Mouse (Mus musculus) splenic B cell, adult 2 months (primary cell): ENCODE measurements around the gene Stx8.

Experiments used
- DNase-seq: peaks from one replicate; pipeline ENCODE4 v3.0.0-alpha.2; 2011; ENCODE audit warnings: low read depth, low spot score
- H3K27me3 ChIP-seq: 2 replicates; pipeline ENCODE4 v1.6.1; 2012; ENCODE audit warnings: mild to moderate bottlenecking, low read length, moderate library complexity, mixed read lengths; ENCODE audit not compliant: control insufficient read depth, poor library complexity, insufficient read depth, severe bottlenecking
- H3K36me3 ChIP-seq: 2 replicates; pipeline ENCODE4 v1.6.1; 2012; ENCODE audit warnings: mild to moderate bottlenecking, low read length, moderate library complexity, mixed read lengths; ENCODE audit not compliant: control insufficient read depth, poor library complexity, insufficient read depth, severe bottlenecking

Gene Stx8

DNA sequence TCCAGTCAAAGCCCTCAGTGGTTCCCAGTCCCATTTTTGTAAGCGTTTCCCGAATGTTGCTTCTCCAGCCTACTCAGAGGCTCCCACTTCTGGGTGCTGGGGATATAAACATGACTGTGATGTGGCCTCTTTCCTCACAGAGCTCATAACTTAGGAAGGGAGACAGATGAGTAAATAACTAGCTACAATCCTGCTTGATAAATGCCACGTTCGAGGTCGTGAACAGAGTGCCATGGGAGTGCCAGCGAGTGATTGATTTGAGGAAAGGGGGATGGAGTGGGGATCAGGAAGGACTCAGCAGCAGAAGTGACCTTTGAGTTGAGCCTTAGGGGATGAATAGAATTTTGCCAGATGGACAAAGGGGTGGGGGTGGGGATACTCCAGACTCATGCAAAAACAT, 41.7 kb downstream of the Stx8 start:
- Histone ChIP-seq H3K36me3 (peaks cover 4% of the 10 kb centered on the region; the same call in 1 of the 2 replicates), H3K27me3 (no peaks in the 10 kb centered on the region)
- DNase-seq, result no peak

DNA sequence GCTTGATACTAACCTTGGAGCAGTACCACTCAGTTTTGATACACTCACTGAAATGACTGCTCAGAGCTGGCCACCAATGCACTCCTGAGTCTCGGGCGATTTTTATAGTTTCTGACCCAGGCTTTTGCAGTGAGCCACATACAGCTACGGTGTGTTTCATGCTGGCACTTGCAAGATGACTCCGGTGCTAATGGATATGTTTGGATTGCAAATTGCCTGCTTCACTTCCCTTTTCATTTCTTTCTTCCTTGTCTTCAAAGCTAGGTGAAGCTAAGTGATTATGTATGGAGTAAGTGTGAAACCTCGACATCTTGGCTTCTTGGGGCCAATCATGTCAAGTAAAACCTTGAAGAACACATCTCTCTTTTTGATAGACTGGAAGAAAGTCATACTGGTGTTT, 43.4 kb downstream of the Stx8 start:
- DNase-seq, result no peak
- peaks cover 6% of the 10 kb centered on the region; the same call in 1 of the 2 replicates for H3K36me3 ChIP-seq
- H3K27me3 ChIP-seq, result no peaks in the 10 kb centered on the region

DNA sequence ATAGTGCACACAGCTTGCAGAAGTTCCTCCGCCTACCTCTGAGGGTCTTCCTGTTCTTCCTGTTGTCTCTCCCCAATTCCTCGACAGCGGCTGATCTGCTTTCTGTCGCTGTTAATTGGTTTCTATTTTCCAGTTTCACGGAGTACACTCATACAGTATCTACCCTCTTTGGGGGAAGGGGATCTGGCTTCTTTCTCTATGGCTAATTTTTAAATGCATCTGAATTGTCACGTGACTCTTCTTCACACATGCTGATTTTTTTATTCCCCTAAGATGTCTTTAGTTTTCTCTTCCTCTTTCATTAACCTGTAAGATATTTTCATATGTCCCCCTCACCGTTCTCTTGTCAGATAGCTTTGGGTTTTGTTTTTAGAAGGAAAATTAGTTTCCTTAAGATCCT, 46.2 kb downstream of the Stx8 start:
- no peaks in the 10 kb centered on the region for H3K27me3 ChIP-seq
- peak; percentile 29 for DNase-seq
- H3K36me3 ChIP-seq, result peaks cover 8% of the 10 kb centered on the region; the same call in 1 of the 2 replicates

DNA sequence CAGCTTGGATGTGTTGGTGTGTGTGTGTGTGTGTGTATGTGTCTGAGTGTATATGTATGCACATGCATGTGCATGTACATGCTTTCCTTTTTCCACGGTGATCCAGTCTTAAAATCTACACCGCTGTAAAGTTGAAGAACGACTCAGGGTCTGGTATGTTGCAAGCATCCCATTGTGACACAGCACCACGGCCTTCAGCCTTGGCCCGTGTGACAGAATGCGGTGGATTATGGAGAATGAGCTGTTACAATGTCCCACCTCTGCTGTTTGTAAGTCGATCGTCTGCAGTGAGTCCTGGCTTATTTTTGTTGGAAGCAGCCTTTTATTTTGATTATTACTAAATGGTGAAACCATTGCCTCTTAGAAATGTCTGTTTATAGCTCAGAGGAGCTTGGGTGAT, 52.2 kb downstream of the Stx8 start:
- no peaks in the 10 kb centered on the region for H3K27me3 ChIP-seq
- no peak for DNase-seq
- H3K36me3 ChIP-seq, result peaks cover 6% of the 10 kb centered on the region; the same call in 1 of the 2 replicates

DNA sequence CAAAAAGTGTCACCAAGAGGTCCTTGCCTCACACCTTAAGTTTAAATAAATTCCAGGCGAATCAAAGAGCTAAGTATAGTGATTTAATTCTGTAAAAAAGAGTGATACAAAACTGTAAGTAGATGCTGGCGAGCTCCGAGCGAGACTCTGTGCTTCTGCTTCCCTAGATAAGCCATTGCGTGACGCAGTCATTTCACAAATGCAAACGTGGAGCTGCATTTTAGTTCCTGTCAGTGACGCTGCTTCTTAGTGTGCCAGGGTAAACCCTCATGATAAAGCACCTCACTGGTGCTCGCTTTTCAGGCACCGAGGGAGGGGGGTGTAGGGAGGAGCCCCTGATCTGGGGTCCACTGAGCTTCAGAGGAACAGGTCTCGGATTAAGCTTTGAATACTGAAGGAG, 53.2 kb downstream of the Stx8 start:
- H3K27me3 ChIP-seq, result no peaks in the 10 kb centered on the region
- no peak for DNase-seq
- H3K36me3 ChIP-seq, result peaks cover 6% of the 10 kb centered on the region; the same call in 1 of the 2 replicates

DNA sequence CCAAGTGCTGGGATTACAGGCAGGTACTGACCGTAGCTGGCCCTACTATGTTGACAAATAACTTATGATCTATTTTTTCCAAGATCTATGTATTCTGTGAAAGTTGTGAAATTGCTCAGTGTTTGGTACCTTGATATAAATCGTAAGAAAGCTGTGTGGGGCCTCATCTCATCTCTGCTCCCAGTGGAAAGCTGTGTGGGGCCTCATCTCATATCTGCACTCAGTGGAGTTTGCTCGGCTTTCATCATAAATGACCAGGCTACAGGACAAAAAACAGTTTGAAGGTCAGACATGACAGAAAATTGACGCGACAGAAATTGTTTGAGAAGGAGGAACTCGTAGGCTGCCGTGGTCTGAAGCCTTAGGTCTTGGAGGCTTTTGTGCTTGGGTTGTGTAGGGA, 56.0 kb downstream of the Stx8 start:
- H3K27me3 ChIP-seq, result no peaks in the 10 kb centered on the region
- no peak for DNase-seq
- peaks cover 2% of the 10 kb centered on the region; the same call in 1 of the 2 replicates for H3K36me3 ChIP-seq

DNA sequence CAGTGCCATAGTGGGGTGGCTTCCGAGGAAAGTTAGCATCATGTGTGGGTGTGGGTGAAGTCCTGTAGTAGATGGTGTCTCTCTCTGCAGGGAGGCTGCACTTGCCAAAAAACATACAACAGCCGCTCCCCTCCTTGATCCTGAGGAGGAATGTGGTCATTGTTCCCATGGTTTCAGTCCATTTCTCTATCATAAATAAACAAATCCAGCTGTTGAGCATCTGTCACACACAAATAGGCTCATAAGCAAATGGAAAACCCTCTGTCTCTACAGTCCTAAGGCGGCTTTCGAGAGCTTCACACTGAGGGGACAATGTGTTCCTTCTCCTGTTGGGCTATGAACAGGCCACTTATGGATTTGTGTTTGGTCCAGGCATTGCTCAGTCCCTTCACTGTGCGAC, 56.9 kb downstream of the Stx8 start:
- Histone ChIP-seq H3K36me3 (peaks cover 2% of the 10 kb centered on the region; the same call in 1 of the 2 replicates), H3K27me3 (no peaks in the 10 kb centered on the region)
- no peak for DNase-seq

DNA sequence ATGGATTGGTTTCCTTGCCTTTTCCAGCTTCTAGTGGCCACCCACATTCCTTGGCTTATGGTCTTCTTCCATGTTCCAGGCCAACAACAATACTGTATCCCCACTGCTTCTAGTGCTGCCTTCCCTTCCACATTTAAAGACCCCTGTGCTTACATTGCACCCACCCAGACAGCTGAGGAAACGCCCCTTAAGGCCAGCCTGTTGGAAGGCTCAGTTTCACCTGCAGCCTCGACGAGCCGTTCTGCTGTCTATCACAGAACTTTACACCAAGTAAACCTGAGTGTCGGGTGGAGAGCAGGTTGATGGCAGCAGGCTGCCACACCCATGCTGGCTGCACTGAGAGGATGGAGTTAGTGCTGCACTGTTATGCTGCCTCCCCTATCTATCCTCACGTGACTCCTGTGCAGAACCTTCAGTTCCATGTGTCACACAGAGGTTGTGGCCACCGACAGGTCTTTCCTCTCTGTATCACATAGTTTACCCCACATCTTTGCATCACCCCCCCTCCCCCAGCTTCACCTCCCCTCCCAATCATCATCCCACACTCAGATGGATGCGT, 57.9 kb downstream of the Stx8 start:
- Histone ChIP-seq H3K27me3 (no peaks in the 10 kb centered on the region), H3K36me3 (peaks cover 2% of the 10 kb centered on the region; the same call in 1 of the 2 replicates)
- no peak for DNase-seq

DNA sequence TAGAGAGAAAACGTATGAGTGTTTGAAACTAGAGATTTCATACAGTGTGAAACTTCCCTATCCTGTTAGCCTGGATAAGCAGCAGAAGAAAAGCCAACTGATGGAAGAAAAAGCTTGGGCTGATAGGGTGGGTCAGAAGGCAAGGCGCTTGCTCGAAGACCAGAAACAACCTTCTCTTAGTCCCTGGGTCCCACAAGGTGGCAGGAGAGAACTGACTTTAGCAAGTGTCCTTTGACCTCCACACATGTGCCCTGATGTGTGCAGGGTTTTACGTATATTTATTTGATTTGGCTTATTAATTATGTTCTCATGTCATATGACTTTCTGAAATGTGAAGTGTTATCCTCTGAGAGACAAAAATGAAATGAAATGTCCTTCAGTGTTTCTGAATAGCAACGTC, 60.6 kb downstream of the Stx8 start:
- DNase-seq, result no peak
- Histone ChIP-seq H3K27me3 (no peaks in the 10 kb centered on the region), H3K36me3 (peaks cover 2% of the 10 kb centered on the region; the same call in 1 of the 2 replicates)

DNA sequence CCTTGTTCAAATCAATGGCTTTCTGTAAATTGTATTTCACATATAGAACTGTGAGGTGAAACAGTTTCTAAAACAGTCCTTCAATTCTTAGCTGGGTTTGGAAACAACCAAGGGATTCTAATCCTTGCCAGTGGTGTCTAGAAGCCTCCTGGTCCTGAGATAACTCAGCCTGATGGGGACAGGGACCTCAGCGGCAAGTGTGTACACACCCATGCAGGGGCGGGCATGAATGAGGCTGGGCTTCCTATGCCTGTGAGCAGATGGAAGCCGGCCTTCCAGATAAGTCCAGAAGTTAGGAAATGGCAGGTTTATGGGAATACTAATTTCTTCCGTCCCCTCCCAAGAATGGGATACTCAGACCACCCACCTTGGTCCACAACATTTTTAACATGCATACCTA, 63.1 kb downstream of the Stx8 start:
- Histone ChIP-seq H3K27me3 (no peaks in the 10 kb centered on the region), H3K36me3 (no peaks in the 10 kb centered on the region; the same call in 1 of the 2 replicates)
- no peak for DNase-seq

DNA sequence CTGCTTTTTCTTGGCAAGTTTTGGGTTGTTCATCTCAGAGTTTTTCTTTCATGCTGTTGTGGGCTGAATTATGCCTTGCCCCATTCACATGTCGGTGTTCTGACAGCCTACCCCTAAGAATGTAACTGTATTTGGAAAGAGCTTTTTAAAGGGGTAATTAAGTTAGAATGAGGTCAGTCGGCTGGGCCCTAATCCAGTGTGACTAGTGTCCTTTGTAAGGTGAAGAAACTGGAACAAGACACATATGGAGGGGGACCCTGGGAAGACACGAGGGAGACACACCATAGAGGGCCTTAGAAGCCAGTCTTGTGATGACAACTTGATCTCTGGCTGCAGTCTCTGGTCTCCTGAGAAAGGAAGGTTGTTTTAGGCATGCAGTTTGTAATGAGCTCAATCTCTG, 63.9 kb downstream of the Stx8 start:
- Histone ChIP-seq H3K36me3 (no peaks in the 10 kb centered on the region; the same call in 1 of the 2 replicates), H3K27me3 (no peaks in the 10 kb centered on the region)
- no peak for DNase-seq

DNA sequence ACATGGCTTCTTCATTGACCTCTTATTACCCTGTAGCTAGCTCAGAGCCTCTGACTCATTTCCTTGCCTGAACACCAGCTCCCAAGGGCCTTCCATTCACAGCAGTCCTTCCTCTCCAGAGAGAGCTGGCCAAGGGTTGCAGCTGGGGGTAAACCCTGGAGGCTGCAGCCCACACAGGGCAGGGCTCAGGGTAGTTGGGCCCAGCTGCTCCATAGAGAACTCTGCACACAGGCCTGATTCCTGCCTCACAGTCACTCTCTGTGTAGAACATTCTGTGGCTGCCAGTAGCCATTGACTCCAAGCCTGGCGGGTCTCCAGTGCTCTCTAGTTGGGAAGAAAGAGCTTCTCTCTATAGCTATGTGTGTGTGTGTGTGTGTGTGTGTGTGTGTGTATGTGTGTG, 64.8 kb downstream of the Stx8 start:
- Histone ChIP-seq H3K27me3 (no peaks in the 10 kb centered on the region), H3K36me3 (no peaks in the 10 kb centered on the region; the same call in 1 of the 2 replicates)
- DNase-seq, result no peak

DNA sequence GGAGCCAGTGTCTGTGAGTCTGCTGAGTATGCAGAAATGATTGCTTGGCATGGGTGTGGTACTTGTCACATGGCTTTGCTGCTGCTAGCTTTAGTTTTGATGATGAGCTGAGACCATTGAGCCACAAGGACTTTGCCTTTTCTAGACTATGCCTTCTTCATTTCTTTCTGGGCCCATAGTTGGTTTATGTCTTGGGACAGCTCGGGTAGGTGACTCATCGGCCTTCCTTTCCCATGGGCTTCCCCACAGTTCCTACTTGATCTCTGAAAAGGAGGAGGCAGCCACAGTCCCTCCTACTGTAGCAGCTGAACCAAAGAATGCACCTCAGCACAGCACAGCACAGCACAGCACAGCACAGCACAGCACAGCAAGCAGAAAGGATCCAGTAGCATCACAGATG, 66.5 kb downstream of the Stx8 start:
- 0 out of 2 replicates have a peak, but pooled peaks cover 2% of the 10 kb centered on the region for H3K36me3 ChIP-seq
- no peak for DNase-seq
- H3K27me3 ChIP-seq, result no peaks in the 10 kb centered on the region

DNA sequence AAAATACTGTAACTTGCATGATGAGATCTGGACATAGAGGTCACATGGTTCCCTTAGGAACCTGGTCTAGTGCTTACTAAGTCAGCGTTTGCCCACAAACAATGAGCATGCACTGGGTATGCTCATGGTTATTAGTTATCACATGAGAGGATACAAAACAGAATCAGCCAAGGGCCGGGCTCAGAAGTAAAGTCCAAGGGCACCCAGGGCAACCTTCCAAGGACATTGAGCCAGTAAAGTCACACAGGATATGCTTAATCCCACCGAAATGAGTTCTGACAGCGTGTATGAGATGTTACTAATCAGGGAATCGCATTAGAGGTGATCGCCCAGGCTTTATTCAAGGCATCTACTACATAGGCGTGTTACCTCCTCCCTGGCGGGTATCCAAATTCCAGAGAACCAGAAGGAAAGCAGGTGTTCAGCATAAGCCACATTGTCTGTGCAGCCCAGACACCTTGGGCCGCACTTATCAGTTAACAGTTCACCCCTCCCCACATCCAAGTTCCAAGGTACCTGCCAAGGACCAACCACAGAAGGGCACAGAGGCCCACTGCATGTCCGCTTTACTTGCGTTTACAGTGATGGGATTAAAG, 67.4 kb downstream of the Stx8 start:
- Histone ChIP-seq H3K36me3 (0 out of 2 replicates have a peak, but pooled peaks cover 2% of the 10 kb centered on the region), H3K27me3 (no peaks in the 10 kb centered on the region)
- DNase-seq, result no peak

DNA sequence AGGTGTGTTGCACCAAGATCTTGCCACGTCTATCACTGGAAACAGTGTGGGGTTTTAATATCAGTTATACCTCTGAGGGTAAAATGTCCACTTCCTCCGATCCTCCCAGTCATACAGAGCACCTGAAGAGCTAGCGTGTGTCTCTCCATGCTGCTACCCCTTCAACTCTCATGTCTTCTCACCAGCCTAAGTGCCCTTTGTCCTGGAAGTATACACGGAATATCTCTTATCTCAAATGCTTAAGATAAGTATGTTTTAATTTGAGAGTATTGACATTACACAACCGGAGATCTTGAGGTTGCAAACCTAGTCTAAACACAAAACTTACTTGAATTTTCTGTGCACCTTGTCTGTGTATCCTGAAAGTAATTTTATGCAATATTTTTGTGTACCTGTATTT, 68.4 kb downstream of the Stx8 start:
- no peak for DNase-seq
- no peaks in the 10 kb centered on the region for H3K27me3 ChIP-seq
- H3K36me3 ChIP-seq, result 0 out of 2 replicates have a peak, but pooled peaks cover 2% of the 10 kb centered on the region
